Mouse (Mus musculus) hindbrain, embryonic 10.5 days (tissue): ENCODE data around the gene Srebf1. TPM values are rescaled to one million over a fixed set of nuclear protein-coding genes. Genes with fewer than 3 reads are reported as not detected.

Experiments used
- DNase-seq: peaks from one replicate; pipeline ENCODE4 v3.0.0-alpha.2; 2017; ENCODE audit warnings: low spot score
- H3K27ac ChIP-seq: fragments of 300-500 bp; sonication (generic); 2 replicates; pipeline ENCODE4 v1.5.1; 2016; ENCODE audit warnings: mild to moderate bottlenecking, moderate library complexity
- H3K27me3 ChIP-seq: fragments of 300-500 bp; sonication (generic); 2 replicates; pipeline ENCODE4 v1.6.1; 2016; ENCODE audit warnings: mild to moderate bottlenecking; ENCODE audit not compliant: poor library complexity, insufficient read depth, severe bottlenecking
- H3K36me3 ChIP-seq: fragments of 300-500 bp; sonication (generic); 2 replicates; pipeline ENCODE4 v1.6.1; 2016; ENCODE audit warnings: mild to moderate bottlenecking, moderate library complexity
- H3K4me1 ChIP-seq: fragments of 300-500 bp; sonication (generic); replicated peaks from 2 replicates; pipeline ENCODE4 v1.6.1; 2016; ENCODE audit warnings: mild to moderate bottlenecking
- H3K4me3 ChIP-seq: fragments of 300-500 bp; sonication (generic); 2 replicates; pipeline ENCODE4 v1.5.1; 2016; ENCODE audit warnings: mild to moderate bottlenecking, moderate library complexity
- H3K9me3 ChIP-seq: fragments of 300-500 bp; sonication (generic); 2 replicates; pipeline ENCODE4 v1.6.1; 2016; ENCODE audit warnings: mild to moderate bottlenecking, moderate library complexity
- WGBS: fragments of 180-500 bp; shearing (Covaris S2); methylation state at CpG from one replicate; pipeline ENCODE4 v1.1.7; 2016; 5-methylcytosine and 5-hydroxymethylcytosine counted together
- polyA plus RNA-seq: library from polyadenylated mRNA; unstranded; fragments of >200 nt; fragmentation: Nextera tagmentation; extraction: Ambion mirVana; gene quantifications from 2 replicates; pipeline ENCODE4 v1.2.1, GENCODE M21; 2016

The Srebf1 gene
- polyA plus RNA-seq, 1 experiment from 2014 or later: 55.8 TPM

- no peak for DNase-seq
- Histone ChIP-seq H3K36me3 (peaks cover 100% of the 10 kb centered on the region), H3K27ac (0 out of 2 replicates have a peak overlapping the region, but pooled peaks have one; percentile 19), H3K27me3 (no peaks in the 10 kb centered on the region), H3K4me1 (peaks cover 29% of the 10 kb centered on the region), H3K9me3 (peaks cover 12% of the 10 kb centered on the region), H3K4me3 (no peak overlapping the region)
- 82% methylated on average over 24 of the region's 24 CpGs for WGBS
Measured at GRCm38 (mm10) chr11:60197998-60198619, 24.3 kb downstream of the Srebf1 start.

GRCm38 (mm10) chr11:60196344-60196743 is 26.0 kb downstream of the Srebf1 start:
- Histone ChIP-seq H3K27ac (no peak overlapping the region), H3K9me3 (peaks cover 12% of the 10 kb centered on the region), H3K36me3 (peaks cover 100% of the 10 kb centered on the region), H3K27me3 (no peaks in the 10 kb centered on the region), H3K4me1 (peaks cover 37% of the 10 kb centered on the region), H3K4me3 (no peak overlapping the region)
- DNase-seq: no peak
- WGBS: 82% methylated on average over 5 of the region's 5 CpGs

- no peak for DNase-seq
Measured at GRCm38 (mm10) chr11:60195108-60195507, 27.3 kb downstream of the Srebf1 start.

GRCm38 (mm10) chr11:60193556-60193955 is 28.8 kb downstream of the Srebf1 start:
- H3K9me3 ChIP-seq: peaks cover 12% of the 10 kb centered on the region
- peaks cover 100% of the 10 kb centered on the region for H3K36me3 ChIP-seq
- no peaks in the 10 kb centered on the region for H3K27me3 ChIP-seq
- peak overlapping the region; percentile 29; the same call in 1 of the 2 replicates for H3K27ac ChIP-seq
- H3K4me1 ChIP-seq: peaks cover 50% of the 10 kb centered on the region
- H3K4me3 ChIP-seq: no peak overlapping the region
- no peak for DNase-seq
- 92% methylated on average over 4 of the region's 4 CpGs for WGBS

More at GRCm38 (mm10) chr11:60195108-60195507, 27.3 kb downstream of the Srebf1 start:
- H3K36me3 ChIP-seq: peaks cover 100% of the 10 kb centered on the region
- peaks cover 42% of the 10 kb centered on the region for H3K4me1 ChIP-seq
- H3K4me3 ChIP-seq: no peak overlapping the region
- no peaks in the 10 kb centered on the region for H3K27me3 ChIP-seq
- peaks cover 12% of the 10 kb centered on the region for H3K9me3 ChIP-seq
- H3K27ac ChIP-seq: no peak overlapping the region

GRCm38 (mm10) chr11:60192534-60192933 is 29.8 kb downstream of the Srebf1 start:
- no peak overlapping the region for H3K4me3 ChIP-seq
- peaks cover 50% of the 10 kb centered on the region for H3K4me1 ChIP-seq
- 81% methylated on average over 6 of the region's 6 CpGs for WGBS
- no peak for DNase-seq
- H3K36me3 ChIP-seq: peaks cover 100% of the 10 kb centered on the region
- H3K27ac ChIP-seq: peak overlapping the region; percentile 56
- peaks cover 12% of the 10 kb centered on the region for H3K9me3 ChIP-seq
- H3K27me3 ChIP-seq: no peaks in the 10 kb centered on the region

GRCm38 (mm10) chr11:60190055-60190641 is 32.2 kb downstream of the Srebf1 start:
- Histone ChIP-seq H3K27me3 (no peaks in the 10 kb centered on the region), H3K4me3 (no peak overlapping the region), H3K9me3 (peaks cover 12% of the 10 kb centered on the region), H3K4me1 (peaks cover 62% of the 10 kb centered on the region), H3K27ac (peak overlapping the region; percentile 75), H3K36me3 (peaks cover 100% of the 10 kb centered on the region)
- 93% methylated on average over 17 of the region's 17 CpGs for WGBS
- no peak for DNase-seq

- peaks cover 67% of the 10 kb centered on the region for H3K4me1 ChIP-seq
Measured at GRCm38 (mm10) chr11:60189501-60190040, 32.8 kb downstream of the Srebf1 start.

GRCm38 (mm10) chr11:60188275-60188853 is 34.0 kb downstream of the Srebf1 start:
- no peak for DNase-seq
- Histone ChIP-seq H3K27ac (peak overlapping the region; percentile 18), H3K4me3 (no peak overlapping the region), H3K9me3 (no peaks in the 10 kb centered on the region), H3K27me3 (no peaks in the 10 kb centered on the region), H3K4me1 (peaks cover 76% of the 10 kb centered on the region), H3K36me3 (peaks cover 90% of the 10 kb centered on the region)
- 93% methylated on average over 25 of the region's 25 CpGs for WGBS

More at GRCm38 (mm10) chr11:60189501-60190040, 32.8 kb downstream of the Srebf1 start:
- Histone ChIP-seq H3K9me3 (peaks cover 6% of the 10 kb centered on the region), H3K36me3 (peaks cover 100% of the 10 kb centered on the region), H3K4me3 (no peak overlapping the region), H3K27ac (peak overlapping the region; percentile 75), H3K27me3 (no peaks in the 10 kb centered on the region)
- DNase-seq: no peak
- 84% methylated on average over 21 of the region's 21 CpGs for WGBS

GRCm38 (mm10) chr11:60187070-60187469 is 35.3 kb downstream of the Srebf1 start:
- Histone ChIP-seq H3K4me3 (no peak overlapping the region), H3K4me1 (peaks cover 78% of the 10 kb centered on the region), H3K36me3 (peaks cover 77% of the 10 kb centered on the region), H3K27ac (no peak overlapping the region), H3K9me3 (no peaks in the 10 kb centered on the region), H3K27me3 (no peaks in the 10 kb centered on the region)
- 89% methylated on average over 11 of the region's 11 CpGs for WGBS
- no peak for DNase-seq

GRCm38 (mm10) chr11:60185396-60186231 is 36.8 kb downstream of the Srebf1 start:
- H3K4me1 ChIP-seq: peaks cover 80% of the 10 kb centered on the region
- no peaks in the 10 kb centered on the region for H3K9me3 ChIP-seq
- no peaks in the 10 kb centered on the region for H3K27me3 ChIP-seq
- H3K27ac ChIP-seq: peak overlapping the region; percentile 36; the same call in 1 of the 2 replicates
- no peak for DNase-seq
- WGBS: 82% methylated on average over 20 of the region's 20 CpGs
- H3K36me3 ChIP-seq: peaks cover 62% of the 10 kb centered on the region
- 0 out of 2 replicates have a peak overlapping the region, but pooled peaks have one; percentile 3 for H3K4me3 ChIP-seq

- WGBS: 62% methylated on average over 22 of the region's 22 CpGs
- Histone ChIP-seq H3K27me3 (no peaks in the 10 kb centered on the region), H3K27ac (peak overlapping the region; percentile 36), H3K9me3 (no peaks in the 10 kb centered on the region), H3K4me3 (no peak overlapping the region), H3K36me3 (peaks cover 59% of the 10 kb centered on the region), H3K4me1 (peaks cover 80% of the 10 kb centered on the region)
- no peak for DNase-seq
Measured at GRCm38 (mm10) chr11:60184346-60185325, 37.7 kb downstream of the Srebf1 start.
